Mouse (Mus musculus) regulatory T cell (primary cell): ENCODE data around the gene Dap.

ENCODE experiments used
- in situ Hi-C: fragments of 300-600 bp; cut with MboI, MseI; formaldehyde crosslinking; loops from one replicate; pipeline ENCODE4 v1.15.1; 2025; ENCODE audit warnings: high pct_unique_total_duplicates

The Dap gene

DNA sequence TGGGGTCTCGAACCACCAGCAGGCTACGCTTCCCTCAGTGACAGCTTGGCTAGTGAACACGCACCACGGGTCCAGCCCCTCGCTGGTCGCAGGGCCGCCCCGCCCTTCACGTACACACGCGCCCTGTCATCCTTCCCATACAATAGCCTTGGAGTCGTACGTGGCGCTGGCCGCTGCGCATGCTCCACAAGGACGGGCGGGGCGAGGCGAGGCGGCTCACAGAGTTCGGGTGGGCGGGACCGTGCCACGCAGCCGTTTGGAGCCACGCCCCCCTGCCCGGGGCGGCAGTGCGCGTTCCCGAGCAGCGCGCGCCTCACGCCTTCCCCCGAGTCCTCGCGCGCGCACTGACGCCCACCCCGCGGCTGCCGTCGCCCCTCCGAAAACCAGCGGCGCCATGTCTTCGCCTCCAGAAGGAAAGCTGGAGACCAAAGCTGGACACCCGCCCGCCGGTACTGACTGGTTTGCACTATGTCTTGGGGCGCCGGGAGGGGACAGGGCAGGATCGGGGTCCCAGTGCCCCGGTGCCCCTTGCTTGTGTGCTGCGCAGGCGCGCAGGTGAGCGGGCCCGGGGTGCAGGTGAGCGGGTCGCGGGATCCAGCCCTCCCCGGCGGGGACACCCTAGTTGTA is at the start of gene Dap:
TSS of gene Dap (plus strand) at position 180 of the 627 bp plus-strand sequence.
- in situ Hi-C loops = no loop called here

DNA sequence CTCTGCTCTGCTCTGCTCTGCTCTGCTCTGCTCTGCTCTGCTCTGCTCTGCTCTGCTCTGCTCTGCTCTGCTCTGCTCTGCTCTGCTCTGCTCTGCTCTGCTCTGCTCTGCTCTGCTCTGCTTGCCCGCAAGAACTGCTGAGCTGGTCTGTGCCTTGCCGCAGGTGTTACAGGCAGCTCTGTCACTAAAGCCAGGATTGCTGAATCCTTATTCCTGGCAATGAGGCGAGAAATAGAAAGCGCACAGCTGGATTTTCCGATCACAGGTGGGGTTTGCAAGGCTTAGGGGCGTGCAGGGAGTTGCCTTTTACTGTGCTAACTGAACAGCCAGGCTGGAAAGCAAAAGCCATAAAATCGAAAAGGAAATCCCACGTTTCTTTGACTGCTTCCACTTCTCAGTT is 47.5 kb upstream of the Dap start:
- in situ Hi-C loops = no loop called here

DNA sequence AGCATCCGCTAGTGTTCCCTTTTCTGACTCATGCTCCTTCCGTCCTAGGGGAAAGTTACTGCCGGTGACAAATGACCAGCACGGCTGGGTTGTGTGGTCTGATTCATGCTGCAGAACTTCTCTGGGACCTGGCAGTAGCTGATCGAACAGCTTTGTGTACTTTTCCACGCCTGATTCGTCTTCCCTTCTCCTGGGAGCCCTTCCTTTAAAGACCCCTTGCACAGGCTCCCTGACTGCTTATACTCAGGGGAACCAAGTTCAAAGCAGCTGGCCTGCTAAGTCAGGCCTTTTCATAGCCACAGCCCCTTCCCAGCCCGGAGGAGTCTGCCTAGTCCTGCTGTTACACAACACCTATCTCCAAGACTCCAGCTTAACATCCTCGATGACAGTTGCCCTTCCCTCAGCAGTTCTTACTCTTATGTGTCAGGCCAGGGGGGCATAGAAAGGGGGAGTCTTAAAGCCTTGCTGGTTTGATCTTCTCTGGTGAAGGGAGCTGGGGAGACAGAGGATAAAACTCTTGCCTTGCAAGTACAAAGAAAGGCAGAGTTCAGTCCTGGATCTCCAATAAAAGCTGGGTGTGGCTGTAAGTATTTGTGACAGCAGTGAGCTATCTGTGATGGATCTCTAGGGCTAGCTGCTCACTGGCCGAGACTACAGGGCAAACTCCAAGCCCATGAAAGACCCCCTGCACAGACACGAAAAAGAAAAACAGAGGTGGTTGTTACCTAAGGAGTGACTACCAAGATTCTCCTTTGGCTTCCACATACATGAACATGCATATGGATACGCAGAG is 39.3 kb upstream of the Dap start:
- in situ Hi-C loops = no loop called here

DNA sequence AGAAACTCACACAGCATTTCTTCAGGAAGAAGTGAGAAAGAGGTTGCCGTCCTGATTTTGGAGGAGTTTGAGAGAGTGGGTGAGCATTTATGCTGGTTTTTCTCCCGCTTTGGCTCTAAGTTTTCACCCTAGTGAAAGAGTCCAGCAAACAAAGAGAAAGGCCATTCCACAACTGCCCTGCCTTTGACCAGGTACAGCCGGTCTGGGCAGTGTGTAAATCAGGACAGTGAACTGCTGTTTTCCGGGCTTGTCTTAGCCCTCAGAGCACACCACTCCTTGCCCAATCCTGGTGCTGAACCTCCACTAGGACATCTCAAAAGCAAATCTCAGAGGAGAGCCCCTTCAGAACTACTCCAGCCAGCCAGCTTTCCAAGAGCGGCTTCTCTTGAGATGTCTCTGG is 38.6 kb upstream of the Dap start:
- in situ Hi-C loops = no loop called here

DNA sequence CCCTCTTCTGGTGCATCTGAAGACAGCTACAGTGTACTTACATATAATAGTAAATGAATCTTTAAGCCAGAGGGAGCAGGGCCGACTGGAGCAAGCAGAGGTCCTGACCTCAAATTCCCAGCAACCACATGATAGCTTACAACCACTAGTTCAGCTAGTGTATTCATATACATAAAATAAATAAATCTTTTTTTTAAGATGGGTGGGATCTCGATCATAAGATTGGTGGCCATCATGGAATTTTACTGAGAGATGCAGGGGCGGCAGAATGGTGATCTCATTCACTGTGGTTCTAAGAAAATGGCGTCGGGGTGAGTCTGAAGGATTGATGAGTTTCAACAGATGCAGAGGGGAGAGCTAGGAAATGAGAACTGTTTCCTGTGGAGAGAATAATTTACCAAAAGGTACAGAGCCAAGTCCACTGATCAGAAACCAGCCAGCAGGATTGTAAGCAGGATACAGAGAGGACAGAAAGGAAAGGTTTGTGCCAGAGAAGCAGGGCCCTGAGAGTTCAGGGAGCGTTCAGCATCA is 37.7 kb upstream of the Dap start:
- in situ Hi-C loops = no loop called here

DNA sequence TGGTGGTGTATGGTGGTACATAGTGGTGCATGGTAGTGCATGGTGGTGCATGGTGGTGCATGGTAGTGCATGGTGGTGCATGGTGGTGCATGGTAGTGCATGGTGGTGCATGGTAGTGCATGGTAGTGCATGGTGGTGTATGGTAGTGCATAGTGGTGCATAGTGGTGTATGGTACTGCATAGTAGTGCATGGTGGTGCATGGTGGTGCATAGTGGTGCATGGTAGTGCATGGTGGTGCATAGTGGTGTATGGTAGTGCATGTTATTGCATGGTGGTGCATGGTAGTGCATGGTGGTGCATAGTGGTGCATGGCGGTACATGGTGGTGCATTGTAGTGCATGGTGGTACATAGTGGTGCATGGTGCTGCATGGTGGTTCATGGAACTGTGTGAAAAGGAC is 31.6 kb upstream of the Dap start:
- in situ Hi-C loops = no loop called here

DNA sequence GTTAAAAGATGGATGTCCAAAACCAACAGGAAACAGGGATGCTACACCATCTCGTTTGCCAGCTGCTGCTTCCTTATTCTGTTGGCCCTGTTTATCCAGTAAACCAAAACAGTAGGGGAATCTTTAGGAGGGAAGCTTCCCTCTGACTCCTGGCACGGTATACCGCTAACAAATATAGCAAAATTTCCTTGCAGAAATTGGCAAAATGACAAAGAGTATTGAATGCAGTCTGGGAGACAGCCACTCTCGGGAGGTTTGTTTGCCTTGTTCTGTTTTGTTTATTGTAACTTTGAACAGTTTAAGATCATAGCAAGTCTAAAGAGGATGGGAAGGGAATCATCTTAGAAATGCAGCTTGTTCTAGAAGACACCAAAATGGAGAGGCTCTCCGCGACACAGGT is 28.3 kb upstream of the Dap start:
- in situ Hi-C loops = no loop called here

DNA sequence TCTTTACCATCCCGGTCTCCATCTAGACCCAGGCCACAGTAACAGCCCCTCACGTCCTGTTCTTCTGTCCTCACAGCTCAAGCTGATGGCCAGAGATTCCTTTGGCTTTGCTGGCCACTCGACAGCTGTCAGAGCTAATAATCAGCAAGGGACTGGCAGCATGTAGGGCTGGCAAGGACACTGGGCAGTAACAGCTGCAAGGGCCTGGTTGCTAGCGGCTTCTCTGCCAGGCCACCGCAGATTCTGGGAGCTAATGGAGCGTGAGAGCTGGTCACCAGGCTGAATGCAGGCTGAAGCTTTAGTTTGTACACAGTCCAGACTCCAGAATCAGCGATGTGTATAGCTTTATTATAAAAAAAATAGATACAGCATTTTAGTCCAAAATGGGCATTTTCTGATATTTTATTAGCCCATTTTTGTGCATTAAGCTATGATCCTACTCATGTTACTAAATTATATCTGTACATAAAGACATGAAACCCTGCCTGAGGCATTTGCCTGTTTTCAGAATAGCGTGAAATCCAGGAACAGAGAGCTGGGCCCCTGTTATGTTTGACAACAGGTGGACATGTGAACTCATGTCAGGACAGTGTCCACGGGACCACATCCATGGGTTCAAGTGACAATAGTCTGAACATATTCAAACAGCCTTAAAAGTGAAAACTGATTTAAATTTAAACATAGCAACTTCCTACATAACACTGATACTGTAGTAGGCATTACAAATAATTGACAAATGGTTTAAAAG is 16.6 kb upstream of the Dap start:
- in situ Hi-C loops = no loop called here

DNA sequence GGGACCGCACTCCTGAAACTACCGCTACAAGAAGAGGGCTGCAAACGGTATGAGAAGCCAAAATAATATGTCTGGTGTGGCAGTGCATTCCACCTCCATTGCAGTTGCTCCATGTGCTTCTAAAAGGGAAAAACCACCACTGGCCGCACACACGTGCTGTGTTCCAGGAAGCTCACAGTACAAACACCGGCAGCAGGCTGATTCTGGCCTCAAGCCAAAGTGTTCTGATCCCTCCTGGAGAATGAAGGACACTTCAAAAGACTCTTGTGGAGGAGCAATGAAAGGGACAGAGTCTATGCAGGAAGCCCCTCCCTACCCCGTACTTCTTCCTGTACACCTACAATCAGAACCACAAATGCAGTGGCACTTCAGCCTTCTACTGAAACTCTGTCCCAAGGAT is 12.2 kb upstream of the Dap start:
- in situ Hi-C loops = loop anchor here (10.0 kb wide), 1 partner anchor 597 kb away; no protein-coding TSS in a partner anchor

DNA sequence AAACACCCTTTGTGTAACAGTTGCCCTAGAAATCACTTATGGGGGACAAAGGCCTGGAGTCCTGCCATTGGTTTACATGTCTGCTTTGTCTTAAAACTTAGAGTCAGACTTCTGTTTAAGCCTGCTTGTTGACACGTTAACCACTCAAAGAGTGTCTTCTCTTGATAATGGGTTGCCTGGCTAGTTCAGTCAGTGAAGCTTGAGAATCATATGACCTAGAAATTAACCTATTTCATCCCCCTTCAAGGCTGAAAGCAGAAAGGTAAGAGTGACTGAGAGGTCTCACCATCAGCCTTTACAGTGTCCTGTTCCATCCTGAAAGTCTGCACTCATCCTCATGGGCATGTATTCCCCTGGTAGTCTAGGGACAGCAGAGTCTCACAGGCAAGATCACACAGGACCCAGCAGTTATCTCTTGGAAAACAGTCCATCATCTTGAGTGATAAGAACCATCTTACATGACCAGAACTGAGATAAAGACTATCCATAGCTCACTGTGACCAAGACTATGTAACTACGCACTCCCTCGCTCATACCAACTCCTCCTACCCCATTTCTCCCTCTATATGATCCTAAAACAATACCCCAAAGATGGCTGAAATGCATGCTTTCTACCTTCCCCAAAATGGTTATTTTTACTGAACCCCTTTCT is 10.4 kb upstream of the Dap start:
- in situ Hi-C loops = loop anchor here (10.0 kb wide), 1 partner anchor 599 kb away; no protein-coding TSS in a partner anchor

DNA sequence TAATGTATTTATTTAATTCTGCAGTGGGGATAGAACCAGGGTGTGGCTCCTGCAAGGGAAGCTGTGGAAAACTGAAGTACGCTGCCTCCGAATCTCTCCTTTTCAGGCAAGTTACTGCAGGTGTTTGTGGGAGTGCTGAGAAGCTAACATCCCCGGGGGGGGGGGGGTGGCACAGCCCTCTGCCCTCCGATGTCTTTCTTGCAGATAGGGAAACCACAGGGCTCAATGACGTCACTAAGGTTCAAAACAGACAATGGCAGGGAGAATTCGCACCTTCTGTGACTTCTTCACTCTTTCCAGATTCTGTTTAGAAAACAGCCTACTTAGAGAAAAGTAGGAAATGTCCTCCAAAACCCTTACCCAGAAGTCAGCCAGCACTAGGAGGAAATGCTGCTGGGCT is 1.9 kb upstream of the Dap start:
- in situ Hi-C loops = no loop called here

DNA sequence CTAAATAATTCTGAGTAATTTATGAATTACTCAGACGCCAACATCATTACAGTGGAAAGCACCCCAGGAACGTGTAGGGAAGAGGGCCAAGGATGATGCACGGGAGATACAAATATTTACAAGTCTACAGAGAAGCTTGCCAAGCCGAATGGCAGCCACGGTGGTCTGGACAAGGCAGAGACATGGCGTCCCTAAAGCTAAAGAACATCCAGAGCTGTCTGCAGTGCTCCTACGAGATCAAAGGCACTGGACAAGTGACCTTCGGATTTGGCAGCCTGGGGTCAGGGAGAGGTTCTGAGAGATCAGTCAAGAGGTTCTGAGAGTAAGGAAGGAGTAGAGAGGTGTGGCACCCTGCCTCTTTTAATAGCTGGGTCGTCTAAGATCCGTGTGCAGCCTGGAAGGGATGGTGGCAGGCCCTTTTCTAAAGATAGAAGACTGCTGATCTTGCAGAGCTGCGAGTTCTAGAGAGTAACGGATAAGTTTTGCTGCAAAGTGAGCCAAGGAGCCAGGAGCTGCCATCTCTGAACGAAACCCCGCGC is 449 bp upstream of the Dap start:
- in situ Hi-C loops = no loop called here

DNA sequence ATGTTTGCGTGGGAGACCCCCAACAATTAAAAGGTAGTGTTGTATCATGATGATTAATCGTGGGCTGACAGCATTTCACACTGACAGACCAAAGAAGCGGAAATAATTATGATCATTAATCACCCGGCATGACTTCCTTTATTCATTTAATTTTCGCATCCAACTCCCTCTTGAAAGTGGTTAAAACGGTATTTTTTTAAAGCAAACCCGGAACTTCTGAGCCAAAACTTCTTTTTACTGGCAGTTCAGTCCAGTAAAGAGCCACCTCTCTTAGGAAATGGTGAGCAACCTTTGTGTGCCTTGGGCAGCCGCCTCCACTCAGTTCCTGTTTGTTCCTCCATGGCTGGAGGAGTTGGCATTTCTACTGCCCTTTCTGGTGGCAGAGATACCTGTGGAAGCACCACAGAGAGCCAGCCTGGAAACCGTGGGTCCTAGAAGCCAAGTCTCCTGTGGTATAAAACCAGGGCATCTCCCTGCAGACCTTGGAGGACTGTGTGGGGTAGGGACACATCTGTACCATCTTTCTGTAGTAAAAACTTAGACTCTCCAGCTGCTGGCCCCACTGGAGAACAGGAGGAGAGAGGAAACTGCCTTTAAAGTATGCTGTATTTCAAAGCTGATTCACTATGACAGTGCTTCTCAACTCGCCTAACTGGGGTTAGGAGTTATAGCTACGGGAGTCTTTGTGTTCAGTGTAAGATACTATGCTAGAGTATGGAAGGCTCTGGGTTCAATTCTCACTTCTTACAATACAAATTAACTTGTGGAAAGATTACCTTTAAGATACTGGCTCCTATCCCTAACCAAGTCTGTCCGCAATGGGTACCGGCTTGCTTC is 910 bp downstream of the Dap start:
- in situ Hi-C loops = no loop called here

DNA sequence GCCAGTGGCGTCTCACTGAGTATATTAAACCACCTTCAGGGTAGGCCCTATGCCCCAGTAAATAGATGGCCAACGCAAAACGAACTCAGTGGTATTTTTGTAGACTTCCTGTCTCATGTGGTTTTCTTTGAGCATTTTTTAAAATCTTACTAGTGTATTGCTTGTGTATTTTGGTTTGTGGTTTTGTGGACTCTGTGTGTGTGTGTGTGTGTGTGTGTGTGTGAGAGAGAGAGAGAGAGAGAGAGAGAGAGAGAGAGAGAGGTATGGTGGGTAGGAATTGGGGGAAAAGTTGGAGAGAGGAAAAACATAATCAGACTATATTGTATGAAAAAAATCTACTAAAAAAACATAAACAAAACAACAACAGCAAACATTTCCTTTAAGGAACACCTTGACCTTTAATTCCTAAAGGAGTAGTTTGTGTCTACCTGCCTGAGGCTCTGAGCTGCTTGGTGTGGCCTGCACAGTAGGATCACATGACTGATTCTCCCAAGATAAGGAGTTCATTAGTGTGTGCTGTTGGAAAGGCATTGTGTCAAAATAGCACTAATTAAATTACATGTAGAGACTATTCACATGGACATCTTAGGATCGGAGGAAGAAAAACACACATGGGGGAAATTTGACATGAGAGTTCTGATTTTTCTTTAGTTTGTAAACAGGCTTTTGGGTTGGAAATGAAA is 1.7 kb downstream of the Dap start:
- in situ Hi-C loops = no loop called here

DNA sequence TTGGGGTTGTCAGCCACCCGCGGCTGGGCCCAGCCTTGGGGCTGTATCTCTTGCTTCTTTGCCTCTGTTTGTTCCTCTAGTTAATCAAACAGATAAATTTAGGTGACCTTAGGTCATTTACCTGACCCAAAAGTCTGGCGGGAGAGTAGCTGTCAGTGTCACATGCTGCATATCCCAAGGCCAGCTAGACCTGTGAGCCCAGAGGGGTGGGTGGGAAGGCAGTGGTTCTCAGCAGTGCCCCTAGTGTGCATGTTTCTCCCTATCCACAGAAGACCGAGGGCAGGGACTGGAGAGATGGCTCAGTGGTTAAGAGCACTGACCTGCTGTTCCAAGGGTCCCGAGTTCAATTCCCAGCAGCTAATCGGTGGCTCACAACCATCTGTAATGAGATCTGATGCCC is 2.4 kb downstream of the Dap start:
- in situ Hi-C loops = no loop called here

DNA sequence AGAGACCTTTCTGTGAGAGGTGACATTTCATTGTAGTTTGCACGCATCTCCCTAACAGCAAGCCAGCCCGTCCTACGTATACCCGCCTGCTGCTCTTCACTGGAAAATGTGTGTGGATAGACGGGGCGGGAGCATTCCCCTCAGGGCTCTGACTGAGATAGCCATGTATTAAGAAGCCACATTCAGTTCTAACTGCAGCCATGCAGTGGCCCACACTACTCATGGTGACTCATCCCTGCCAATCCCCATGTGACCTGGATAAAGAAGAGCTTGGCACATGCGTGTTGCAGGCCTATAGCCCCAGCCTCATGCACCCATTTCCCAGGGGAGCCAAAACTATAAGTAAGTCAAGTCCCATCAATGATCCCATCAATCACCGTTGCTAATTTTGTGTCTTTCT is 3.7 kb downstream of the Dap start:
- in situ Hi-C loops = no loop called here

DNA sequence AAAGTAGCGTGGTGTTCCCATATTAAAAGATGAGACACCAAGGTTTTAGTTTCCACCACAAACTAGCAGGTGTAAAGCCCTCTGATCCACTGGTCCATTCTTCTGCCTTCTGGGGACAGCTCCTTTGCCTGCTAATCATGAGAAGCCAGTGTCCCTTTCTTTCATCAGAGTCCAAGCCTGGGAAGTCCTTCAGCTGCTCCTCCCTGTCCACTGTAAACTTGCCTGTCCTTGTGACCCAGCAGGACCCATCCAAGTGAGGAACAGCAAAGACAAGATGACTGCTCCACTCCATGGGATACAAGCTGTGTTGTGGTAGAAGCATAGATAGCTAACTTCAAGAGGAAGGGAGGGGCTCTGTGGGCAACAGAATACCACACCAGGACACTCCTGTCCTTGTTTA is 8.9 kb downstream of the Dap start:
- in situ Hi-C loops = no loop called here

DNA sequence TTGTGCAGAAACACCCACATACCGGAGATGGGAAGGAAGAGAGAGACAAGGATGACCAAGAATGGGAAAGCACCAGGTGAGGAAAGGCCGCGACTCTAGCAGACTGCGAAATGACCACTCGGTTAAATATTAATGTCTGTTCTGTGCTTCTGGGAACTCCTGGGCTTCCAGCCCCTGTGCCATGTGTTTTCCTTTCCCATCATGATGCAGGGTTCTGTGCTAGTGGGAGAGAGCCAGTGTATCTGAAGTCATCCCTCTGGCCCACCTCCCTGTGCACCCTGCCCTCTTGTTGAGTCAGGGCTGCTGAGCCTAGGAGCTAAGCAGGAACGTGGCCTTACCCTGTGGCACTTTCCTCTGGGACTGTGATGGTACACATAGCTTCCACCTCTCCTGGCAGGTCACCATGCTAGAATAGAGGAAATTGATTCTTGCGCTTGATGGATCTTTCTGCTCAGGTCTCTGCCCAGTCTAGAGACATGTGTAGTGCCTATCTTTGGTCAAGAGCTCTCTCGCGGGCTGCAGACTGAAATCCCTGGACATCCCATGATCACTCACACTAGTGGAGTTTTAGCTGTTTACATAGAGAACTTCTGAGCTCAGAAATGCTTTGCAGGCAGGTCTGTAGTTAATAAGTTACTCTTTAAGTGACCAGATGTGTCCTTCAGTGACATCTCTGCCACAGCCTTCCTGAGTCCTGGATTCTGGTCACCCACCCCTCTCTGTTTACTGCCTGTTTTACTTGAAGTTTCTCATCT is 11.9 kb downstream of the Dap start:
- in situ Hi-C loops = no loop called here

DNA sequence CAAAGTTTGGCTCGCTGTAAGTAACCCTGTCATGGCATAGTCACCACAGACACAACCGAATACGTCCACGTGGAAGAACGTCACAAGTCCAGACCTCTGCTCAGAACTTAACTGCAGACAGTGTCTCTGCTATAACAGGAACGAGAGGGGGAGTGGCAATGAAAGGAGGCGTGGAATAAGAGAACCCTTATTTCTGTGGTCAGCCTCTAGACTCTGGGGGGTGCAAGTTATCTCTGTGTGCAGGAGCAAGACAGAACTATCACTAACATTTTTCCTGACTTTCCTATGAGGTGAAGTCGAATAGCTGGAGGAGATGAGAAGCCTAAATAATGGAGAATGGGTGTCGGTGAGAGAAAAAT is 12.4 kb downstream of the Dap start:
- in situ Hi-C loops = no loop called here

DNA sequence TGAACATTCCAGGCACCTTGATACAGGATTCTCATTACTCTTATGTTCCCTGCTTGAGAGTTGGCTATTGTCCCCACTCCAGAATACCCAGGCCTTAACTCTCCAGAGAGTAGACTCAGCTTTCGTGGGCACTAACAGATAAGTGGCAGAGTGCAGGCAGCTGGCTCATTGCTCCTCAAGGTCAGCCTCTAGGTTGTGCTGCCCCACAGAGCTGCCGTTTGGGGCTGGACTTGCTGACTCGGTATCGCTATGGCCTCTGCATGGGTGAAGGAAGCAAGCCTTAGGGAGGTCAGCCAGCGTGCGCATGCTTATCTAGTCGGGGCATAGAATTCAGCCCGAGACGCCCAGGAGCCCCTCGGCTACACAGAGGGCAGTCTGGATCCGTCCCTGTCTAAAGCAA is 13.3 kb downstream of the Dap start:
- in situ Hi-C loops = no loop called here
